Mouse (Mus musculus): ENCODE results near the gene Rab25. TPM values are rescaled to one million over a fixed set of nuclear protein-coding genes. Genes with fewer than 3 reads are reported as not detected.

The Rab25 gene
- total RNA-seq, 2 experiments from 2014 or later, result not detected

- intact Hi-C loops (cut with DNase I), result no loop called here
- TF ChIP-seq CTCF (IDR thresholded peaks at IDR 0.05), result no peak
- peak overlapping the region; percentile 94 for H3K4me3 ChIP-seq
Measured at GRCm38 (mm10) chr3:88551586-88551985, 3.5 kb upstream of the Rab25 start.

DNA sequence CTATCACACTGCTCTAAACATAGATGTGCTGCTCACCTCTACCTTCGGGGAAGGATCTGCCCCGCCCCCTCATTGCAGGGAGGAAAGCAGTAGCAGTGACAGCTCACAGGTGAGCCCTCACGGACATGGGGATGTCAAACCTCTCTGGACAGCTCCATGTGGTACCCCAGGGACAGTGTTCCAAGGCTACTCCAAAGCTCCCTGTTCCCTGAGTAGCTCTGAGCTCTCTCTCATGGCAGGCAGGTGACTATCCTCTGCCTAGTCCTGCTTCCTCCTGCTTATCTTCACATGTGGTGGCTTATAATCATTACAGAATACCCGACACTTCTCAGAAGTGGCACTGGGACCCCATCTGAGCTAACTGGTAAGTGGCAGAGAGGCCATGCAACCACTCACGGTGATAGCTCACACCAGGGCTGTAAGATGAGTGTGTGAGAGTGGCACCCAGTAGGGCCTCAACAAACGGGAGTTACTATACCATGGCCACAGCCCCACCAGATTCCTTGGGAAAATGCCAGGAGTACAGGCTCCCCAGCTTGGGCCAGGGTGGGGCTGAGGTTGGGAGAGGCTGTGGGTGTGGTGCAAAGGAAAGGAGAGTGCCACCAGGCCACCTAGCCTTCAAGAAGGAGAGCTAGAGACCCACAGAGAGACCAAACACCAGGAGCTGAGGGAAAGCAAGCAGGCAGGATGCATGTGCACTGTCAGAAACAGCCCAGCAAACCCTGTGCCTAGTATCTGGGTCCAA is 1.3 kb downstream of the Rab25 start:
- TF ChIP-seq CTCF (IDR thresholded peaks at IDR 0.05), result no peak
- intact Hi-C loops (cut with DNase I), result no loop called here
- Histone ChIP-seq H3K27ac (no peak overlapping the region), H3K4me3 (no peak overlapping the region)
- no peak for DNase-seq (ENCODE audit: extremely low spot score in 1 of 2, low spot score in 2 of 2)

More at GRCm38 (mm10) chr3:88551586-88551985, 3.5 kb upstream of the Rab25 start:
- DNase-seq (ENCODE audit: extremely low spot score in 1 of 2, low spot score in 2 of 2), result no peak
- no peak overlapping the region for H3K27ac ChIP-seq

DNA sequence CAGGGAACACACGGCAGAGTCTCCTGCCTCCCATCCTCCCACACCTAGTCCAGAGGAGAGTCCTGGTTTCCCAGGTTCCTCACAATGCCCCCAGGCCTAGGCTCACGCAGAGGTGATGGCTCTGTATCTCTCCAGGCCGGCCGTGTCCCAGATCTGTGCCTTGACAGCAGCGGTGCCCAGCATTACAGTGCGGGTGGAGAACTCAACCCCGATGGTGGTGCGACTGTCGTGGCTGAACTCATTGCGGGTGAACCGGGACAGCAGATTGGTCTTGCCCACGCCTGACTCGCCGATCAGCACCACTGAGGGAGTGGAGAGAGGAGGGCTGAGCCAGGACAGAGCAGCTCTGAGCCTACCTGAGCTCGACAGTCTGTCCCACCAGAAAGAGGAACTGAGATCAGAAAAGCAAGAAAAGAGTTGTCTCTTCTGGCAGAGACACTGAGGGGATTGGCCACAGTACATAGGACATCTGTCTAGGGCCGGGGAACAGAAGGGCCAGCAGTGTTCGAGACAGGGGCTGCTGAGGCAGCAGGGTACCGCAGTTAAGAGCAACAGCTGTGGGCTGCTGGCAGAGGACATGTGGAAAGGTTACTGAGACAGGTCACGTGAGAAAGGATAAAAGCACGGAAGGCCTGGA is 3.0 kb downstream of the Rab25 start:
- intact Hi-C loops (cut with DNase I), result no loop called here
- Histone ChIP-seq H3K27ac (no peak overlapping the region), H3K4me3 (no peak overlapping the region)
- no peak for TF ChIP-seq CTCF (IDR thresholded peaks at IDR 0.05)
- DNase-seq (ENCODE audit: extremely low spot score in 1 of 2, low spot score in 2 of 2), result no peak

DNA sequence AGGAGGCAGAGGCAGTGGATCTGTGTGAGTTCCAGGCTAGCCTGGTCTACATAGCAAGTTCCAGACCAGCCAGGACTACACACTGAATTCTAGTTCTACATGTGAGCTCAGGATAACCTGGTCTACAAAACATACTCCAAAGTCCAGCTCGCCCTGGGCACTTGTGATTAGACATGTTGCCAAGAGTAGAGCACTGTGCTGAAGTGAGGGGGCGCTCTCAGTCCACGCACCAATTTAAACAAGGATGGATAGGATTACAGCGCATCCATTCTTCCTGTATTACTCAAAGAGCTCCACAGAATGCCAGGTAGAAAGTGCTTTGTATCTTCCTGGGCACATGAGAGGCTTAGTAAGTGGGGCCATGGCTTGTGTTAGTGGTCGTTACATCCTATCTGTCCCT is 3.6 kb downstream of the Rab25 start:
- Histone ChIP-seq H3K27ac (no peak overlapping the region), H3K4me3 (no peak overlapping the region)
- no peak for DNase-seq (ENCODE audit: extremely low spot score in 1 of 2, low spot score in 2 of 2)
- intact Hi-C loops (cut with DNase I), result no loop called here
- TF ChIP-seq CTCF (IDR thresholded peaks at IDR 0.05), result peak; percentile 37

DNA sequence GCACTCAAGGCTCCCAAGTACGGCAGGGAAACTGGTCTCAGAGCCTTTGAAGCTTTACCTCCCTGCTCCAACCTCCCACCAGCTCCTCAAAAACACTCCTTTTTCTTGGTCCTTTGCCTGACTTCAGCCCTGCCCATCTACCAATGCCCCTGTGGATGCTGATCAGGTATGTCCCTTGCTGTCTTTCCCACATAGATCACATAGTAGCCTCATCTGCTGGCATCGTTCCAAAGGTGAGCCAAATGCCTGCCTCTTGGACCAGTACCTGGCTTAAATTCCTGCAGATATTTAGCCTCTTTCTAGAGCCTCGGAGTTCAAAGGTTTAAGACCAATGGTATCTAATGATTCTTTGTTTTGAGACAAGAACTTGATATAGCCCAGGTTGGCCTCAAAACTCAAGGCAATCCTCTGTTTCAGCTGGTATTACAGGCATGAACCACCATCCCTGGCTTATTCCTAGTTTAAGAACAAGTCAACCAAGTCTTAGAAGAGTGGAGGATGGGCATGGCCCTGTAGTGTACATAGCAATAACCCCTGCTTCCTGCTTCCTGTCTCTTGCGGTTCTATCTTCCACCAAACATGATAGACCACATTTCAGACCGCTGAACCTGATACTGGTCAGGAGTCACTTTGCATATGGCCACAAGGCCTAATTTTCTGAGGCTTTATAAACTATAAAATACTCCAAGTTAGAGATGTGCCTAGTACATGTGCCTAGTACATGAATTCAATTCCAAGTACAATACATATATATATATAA is 4.3 kb downstream of the Rab25 start:
- TF ChIP-seq CTCF (IDR thresholded peaks at IDR 0.05), result no peak
- intact Hi-C loops (cut with DNase I), result no loop called here
- DNase-seq (ENCODE audit: extremely low spot score in 1 of 2, low spot score in 2 of 2), result no peak
- H3K4me3 ChIP-seq, result no peak overlapping the region
- no peak overlapping the region for H3K27ac ChIP-seq

GRCm38 (mm10) chr3:88543174-88543573 is 4.9 kb downstream of the Rab25 start:
- no peak overlapping the region for H3K4me3 ChIP-seq
- intact Hi-C loops (cut with DNase I), result no loop called here
- no peak overlapping the region for H3K27ac ChIP-seq
- no peak for DNase-seq (ENCODE audit: extremely low spot score in 1 of 2, low spot score in 2 of 2)
- no peak for TF ChIP-seq CTCF (IDR thresholded peaks at IDR 0.05)

DNA sequence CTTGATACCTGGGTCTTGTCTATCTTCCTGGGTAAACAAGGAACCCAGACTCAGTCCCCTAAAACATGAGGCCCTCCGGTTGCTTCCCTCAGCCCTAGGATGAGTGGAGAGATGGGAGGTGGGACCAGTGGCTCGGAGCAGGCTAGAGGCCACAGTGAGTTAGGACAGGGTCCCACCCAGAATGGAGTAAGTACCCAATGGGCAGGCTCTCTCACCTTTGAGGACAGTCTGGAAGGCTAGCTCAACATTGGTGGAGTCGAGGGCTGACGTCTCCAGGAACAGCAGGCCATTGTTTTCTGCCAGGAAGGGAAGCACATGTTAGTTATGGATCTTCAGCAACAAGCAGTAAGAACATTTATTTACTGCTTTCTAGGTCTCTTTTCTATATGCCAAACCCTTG is 5.6 kb downstream of the Rab25 start:
- Histone ChIP-seq H3K27ac (no peak overlapping the region), H3K4me3 (no peak overlapping the region)
- no peak for DNase-seq (ENCODE audit: extremely low spot score in 1 of 2, low spot score in 2 of 2)
- no peak for TF ChIP-seq CTCF (IDR thresholded peaks at IDR 0.05)
- intact Hi-C loops (cut with DNase I), result no loop called here

- TF ChIP-seq CTCF (IDR thresholded peaks at IDR 0.05), result no peak
- DNase-seq (ENCODE audit: extremely low spot score in 1 of 2, low spot score in 2 of 2), result no peak
- intact Hi-C loops (cut with DNase I), result no loop called here
- Histone ChIP-seq H3K4me3 (no peak overlapping the region), H3K27ac (no peak overlapping the region)
Measured at GRCm38 (mm10) chr3:88541622-88542401, 6.3 kb downstream of the Rab25 start.

DNA sequence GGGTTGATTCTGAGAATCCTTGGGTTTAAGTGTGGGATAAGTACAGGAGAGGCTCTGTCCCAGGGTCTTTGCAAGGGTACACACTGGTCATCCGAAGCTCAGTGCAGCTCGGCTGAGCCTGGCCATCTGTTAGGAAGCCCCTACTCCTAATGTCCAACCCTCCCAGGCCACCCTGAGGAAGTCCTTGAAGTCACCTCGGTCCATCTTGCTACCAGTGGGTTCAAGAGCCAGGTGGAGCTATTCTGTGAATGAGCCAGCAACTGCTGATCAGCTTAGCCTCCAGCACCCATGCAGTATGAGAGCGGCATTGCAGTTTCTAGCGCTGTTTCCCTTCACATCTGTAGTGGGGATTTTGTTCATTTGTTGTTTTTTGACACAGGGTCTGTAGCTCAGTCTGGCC is 8.0 kb downstream of the Rab25 start:
- no peak overlapping the region for H3K27ac ChIP-seq
- no peak for TF ChIP-seq CTCF (IDR thresholded peaks at IDR 0.05)
- intact Hi-C loops (cut with DNase I), result no loop called here
- DNase-seq (ENCODE audit: extremely low spot score in 1 of 2, low spot score in 2 of 2), result no peak
- H3K4me3 ChIP-seq, result no peak overlapping the region

- DNase-seq (ENCODE audit: extremely low spot score in 1 of 2, low spot score in 2 of 2), result no peak
Measured at GRCm38 (mm10) chr3:88539397-88539796, 8.7 kb downstream of the Rab25 start.

DNA sequence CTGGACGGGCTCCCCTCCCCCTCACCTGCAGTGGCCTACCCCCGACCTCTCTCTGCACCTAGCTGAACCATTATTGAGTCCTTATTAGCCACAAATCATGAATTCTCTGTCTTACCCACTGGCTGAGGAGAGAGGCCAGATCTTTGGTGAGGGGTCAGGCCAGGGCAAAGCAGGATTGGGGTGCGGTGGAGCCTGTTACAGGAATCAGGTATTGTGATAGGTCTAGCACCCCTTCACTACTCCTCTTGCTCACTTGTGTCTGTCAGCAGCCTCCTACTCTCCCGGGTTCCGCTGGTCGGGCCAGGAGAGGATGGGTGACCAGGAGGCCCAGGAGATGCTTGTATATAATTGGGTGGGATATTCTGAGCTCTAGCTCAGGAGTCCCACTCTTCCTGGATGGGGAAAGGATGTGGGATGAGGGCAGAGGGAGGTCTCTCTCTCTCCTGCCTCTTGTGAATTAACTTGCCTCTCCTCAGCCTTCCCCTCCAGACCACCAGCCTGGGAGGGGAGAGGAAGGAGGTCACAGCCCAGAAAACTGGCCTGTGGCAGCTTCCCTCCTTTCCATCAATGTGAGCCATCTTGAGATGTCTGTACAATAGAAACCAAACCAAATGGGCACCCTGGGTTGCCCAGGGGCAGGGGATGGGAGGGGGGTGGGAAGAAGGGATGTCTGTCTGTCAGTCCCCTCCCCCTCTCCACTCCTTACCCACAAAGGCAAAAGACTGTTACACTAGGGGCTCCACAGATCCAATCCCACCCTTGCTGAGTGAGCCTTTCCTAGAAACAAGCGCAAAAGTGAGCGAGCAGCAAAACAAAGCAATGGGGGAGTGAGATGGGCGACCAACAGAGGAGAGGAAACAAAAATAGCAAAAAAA is 9.6 kb downstream of the Rab25 start:
- Histone ChIP-seq H3K27ac (no peak overlapping the region), H3K4me3 (no peak overlapping the region)
- DNase-seq (ENCODE audit: extremely low spot score in 1 of 2, low spot score in 2 of 2), result no peak
- no peak for TF ChIP-seq CTCF (IDR thresholded peaks at IDR 0.05)
- intact Hi-C loops (cut with DNase I), result no loop called here

More at GRCm38 (mm10) chr3:88539397-88539796, 8.7 kb downstream of the Rab25 start:
- H3K4me3 ChIP-seq, result no peak overlapping the region
- intact Hi-C loops (cut with DNase I), result no loop called here
- no peak overlapping the region for H3K27ac ChIP-seq
- TF ChIP-seq CTCF (IDR thresholded peaks at IDR 0.05), result no peak

Measured in left cerebral cortex, adult 2 months (tissue).